Mouse (Mus musculus) hindbrain, embryonic 12.5 days (tissue): ENCODE measurements at regions not wholly inside any gene's neighbourhood (a gene's known extent, or its start where the extent isn't known, plus 50 kb on each side); places are given as distances from the start of the nearest gene placed in this dataset.

Source experiments
- ATAC-seq: fragments of 200-750 bp; cut with Nextera tagmentation; 2 replicates; pipeline ENCODE4 v1.8.0; 2017; ENCODE audit warnings: moderate TSS enrichment; ENCODE audit not compliant: low FRiP score
- H3K27ac ChIP-seq: fragments of 300-500 bp; sonication (generic); 2 replicates; pipeline ENCODE4 v1.5.1; 2016; ENCODE audit warnings: mild to moderate bottlenecking
- H3K27me3 ChIP-seq: fragments of 300-500 bp; sonication (generic); 2 replicates; pipeline ENCODE4 v1.6.1; 2016; ENCODE audit warnings: mild to moderate bottlenecking
- H3K36me3 ChIP-seq: fragments of 300-500 bp; sonication (generic); 2 replicates; pipeline ENCODE4 v1.6.1; 2016; ENCODE audit warnings: mild to moderate bottlenecking
- H3K4me1 ChIP-seq: fragments of 300-500 bp; sonication (generic); 2 replicates; pipeline ENCODE4 v1.6.1; 2016
- H3K4me2 ChIP-seq: fragments of 300-500 bp; sonication (generic); replicated peaks from 2 replicates; pipeline ENCODE4 v1.6.1; 2016; ENCODE audit warnings: mild to moderate bottlenecking
- H3K4me3 ChIP-seq: fragments of 300-500 bp; sonication (generic); 2 replicates; pipeline ENCODE4 v1.5.1; 2016; ENCODE audit warnings: mild to moderate bottlenecking
- H3K9ac ChIP-seq: fragments of 300-500 bp; sonication (generic); 2 replicates; pipeline ENCODE4 v1.6.1; 2016; ENCODE audit warnings: mild to moderate bottlenecking, moderate library complexity
- H3K9me3 ChIP-seq: fragments of 300-500 bp; sonication (generic); replicated peaks from 2 replicates; pipeline ENCODE4 v1.6.1; 2016; ENCODE audit warnings: mild to moderate bottlenecking
- WGBS: fragments of 180-500 bp; shearing (Covaris S2); methylation state at CpG from one replicate; pipeline ENCODE4 v1.1.7; 2016; 5-methylcytosine and 5-hydroxymethylcytosine counted together

- H3K4me2 ChIP-seq = no peak overlapping the region
- no peaks in the 10 kb centered on the region for H3K27me3 ChIP-seq
- no peaks in the 10 kb centered on the region for H3K4me1 ChIP-seq
- 92% methylated on average over 4 of the region's 4 CpGs for WGBS
- no peak overlapping the region for H3K9ac ChIP-seq
- no peak for ATAC-seq
- no peaks in the 10 kb centered on the region for H3K9me3 ChIP-seq
- no peak overlapping the region for H3K27ac ChIP-seq
- no peak overlapping the region for H3K4me3 ChIP-seq
- no peaks in the 10 kb centered on the region for H3K36me3 ChIP-seq
These were observed 106.7 kb upstream of the Rgs1 start for GRCm38 (mm10) chr1:144355560-144356310.

GRCm38 (mm10) chr1:144355041-144355440 is 106.0 kb upstream of the Rgs1 start:
- Histone ChIP-seq H3K9me3 (no peaks in the 10 kb centered on the region), H3K4me1 (no peaks in the 10 kb centered on the region), H3K4me2 (no peak overlapping the region), H3K27me3 (no peaks in the 10 kb centered on the region), H3K36me3 (no peaks in the 10 kb centered on the region), H3K9ac (no peak overlapping the region), H3K27ac (no peak overlapping the region), H3K4me3 (no peak overlapping the region)
- 86% methylated on average over 3 of the region's 3 CpGs for WGBS
- ATAC-seq = no peak

GRCm38 (mm10) chr1:144353320-144353719 is 104.3 kb upstream of the Rgs1 start:
- H3K27ac ChIP-seq = no peak overlapping the region
- H3K4me2 ChIP-seq = no peak overlapping the region
- H3K4me3 ChIP-seq = no peak overlapping the region
- no peak overlapping the region for H3K9ac ChIP-seq
- H3K27me3 ChIP-seq = no peaks in the 10 kb centered on the region
- H3K9me3 ChIP-seq = no peaks in the 10 kb centered on the region
- H3K36me3 ChIP-seq = no peaks in the 10 kb centered on the region
- no peaks in the 10 kb centered on the region for H3K4me1 ChIP-seq
- ATAC-seq = no peak

GRCm38 (mm10) chr1:144343820-144344219 is 94.8 kb upstream of the Rgs1 start:
- H3K4me3 ChIP-seq = no peak overlapping the region
- H3K9ac ChIP-seq = no peak overlapping the region
- no peak overlapping the region for H3K4me2 ChIP-seq
- no peaks in the 10 kb centered on the region for H3K36me3 ChIP-seq
- no peak for ATAC-seq
- no peaks in the 10 kb centered on the region for H3K27me3 ChIP-seq
- 100% methylated on average over 1 of the region's 1 CpGs for WGBS
- H3K9me3 ChIP-seq = no peaks in the 10 kb centered on the region
- H3K4me1 ChIP-seq = no peaks in the 10 kb centered on the region
- no peak overlapping the region for H3K27ac ChIP-seq

GRCm38 (mm10) chr1:144343299-144343698 is 94.3 kb upstream of the Rgs1 start:
- Histone ChIP-seq H3K4me3 (no peak overlapping the region), H3K27ac (no peak overlapping the region), H3K27me3 (no peaks in the 10 kb centered on the region), H3K36me3 (no peaks in the 10 kb centered on the region), H3K4me1 (no peaks in the 10 kb centered on the region), H3K9me3 (no peaks in the 10 kb centered on the region), H3K4me2 (no peak overlapping the region), H3K9ac (no peak overlapping the region)
- no peak for ATAC-seq
- WGBS = 79% methylated on average over 5 of the region's 5 CpGs

GRCm38 (mm10) chr1:144337572-144337971 is 88.5 kb upstream of the Rgs1 start:
- WGBS = 87% methylated on average over 2 of the region's 2 CpGs
- H3K4me1 ChIP-seq = no peaks in the 10 kb centered on the region
- no peak overlapping the region for H3K4me3 ChIP-seq
- H3K36me3 ChIP-seq = no peaks in the 10 kb centered on the region
- H3K4me2 ChIP-seq = no peak overlapping the region
- H3K27me3 ChIP-seq = no peaks in the 10 kb centered on the region
- H3K27ac ChIP-seq = no peak overlapping the region
- no peak overlapping the region for H3K9ac ChIP-seq
- H3K9me3 ChIP-seq = no peaks in the 10 kb centered on the region
- ATAC-seq = no peak

GRCm38 (mm10) chr1:144330365-144331050 is 81.5 kb upstream of the Rgs1 start:
- WGBS = 84% methylated on average over 8 of the region's 8 CpGs
- no peak for ATAC-seq
- H3K9me3 ChIP-seq = no peaks in the 10 kb centered on the region
- no peaks in the 10 kb centered on the region for H3K36me3 ChIP-seq
- no peaks in the 10 kb centered on the region for H3K27me3 ChIP-seq
- no peak overlapping the region for H3K27ac ChIP-seq
- H3K4me1 ChIP-seq = no peaks in the 10 kb centered on the region
- H3K9ac ChIP-seq = no peak overlapping the region
- no peak overlapping the region for H3K4me2 ChIP-seq
- no peak overlapping the region for H3K4me3 ChIP-seq

GRCm38 (mm10) chr1:144319406-144319805 is 70.4 kb upstream of the Rgs1 start:
- no peaks in the 10 kb centered on the region for H3K4me1 ChIP-seq
- H3K9me3 ChIP-seq = no peaks in the 10 kb centered on the region
- H3K27me3 ChIP-seq = no peaks in the 10 kb centered on the region
- H3K27ac ChIP-seq = no peak overlapping the region
- 86% methylated on average over 6 of the region's 6 CpGs for WGBS
- H3K4me2 ChIP-seq = no peak overlapping the region
- ATAC-seq = no peak
- no peak overlapping the region for H3K9ac ChIP-seq
- no peak overlapping the region for H3K4me3 ChIP-seq
- H3K36me3 ChIP-seq = no peaks in the 10 kb centered on the region

GRCm38 (mm10) chr1:144318289-144318688 is 69.2 kb upstream of the Rgs1 start:
- no peak overlapping the region for H3K4me3 ChIP-seq
- no peak overlapping the region for H3K27ac ChIP-seq
- H3K9ac ChIP-seq = no peak overlapping the region
- WGBS = 87% methylated on average over 1 of the region's 1 CpGs
- ATAC-seq = no peak
- no peaks in the 10 kb centered on the region for H3K9me3 ChIP-seq
- no peaks in the 10 kb centered on the region for H3K4me1 ChIP-seq
- no peak overlapping the region for H3K4me2 ChIP-seq
- no peaks in the 10 kb centered on the region for H3K27me3 ChIP-seq
- no peaks in the 10 kb centered on the region for H3K36me3 ChIP-seq

- H3K9me3 ChIP-seq = no peaks in the 10 kb centered on the region
- 90% methylated on average over 3 of the region's 3 CpGs for WGBS
These were observed 68.5 kb upstream of the Rgs1 start for GRCm38 (mm10) chr1:144317560-144317959.

GRCm38 (mm10) chr1:144316251-144316650 is 67.2 kb upstream of the Rgs1 start:
- H3K4me1 ChIP-seq = no peaks in the 10 kb centered on the region
- H3K4me3 ChIP-seq = no peak overlapping the region
- no peak overlapping the region for H3K27ac ChIP-seq
- no peaks in the 10 kb centered on the region for H3K9me3 ChIP-seq
- H3K27me3 ChIP-seq = no peaks in the 10 kb centered on the region
- 89% methylated on average over 2 of the region's 2 CpGs for WGBS
- ATAC-seq = no peak
- no peaks in the 10 kb centered on the region for H3K36me3 ChIP-seq
- no peak overlapping the region for H3K4me2 ChIP-seq
- H3K9ac ChIP-seq = no peak overlapping the region

More at GRCm38 (mm10) chr1:144317560-144317959, 68.5 kb upstream of the Rgs1 start:
- no peak for ATAC-seq
- no peak overlapping the region for H3K9ac ChIP-seq
- no peaks in the 10 kb centered on the region for H3K27me3 ChIP-seq
- H3K36me3 ChIP-seq = no peaks in the 10 kb centered on the region
- H3K4me3 ChIP-seq = no peak overlapping the region
- H3K4me1 ChIP-seq = no peaks in the 10 kb centered on the region
- no peak overlapping the region for H3K27ac ChIP-seq
- no peak overlapping the region for H3K4me2 ChIP-seq

GRCm38 (mm10) chr1:144314382-144314781 is 65.3 kb upstream of the Rgs1 start:
- Histone ChIP-seq H3K27ac (no peak overlapping the region), H3K4me3 (no peak overlapping the region), H3K27me3 (no peaks in the 10 kb centered on the region), H3K4me1 (no peaks in the 10 kb centered on the region), H3K9me3 (no peaks in the 10 kb centered on the region), H3K36me3 (no peaks in the 10 kb centered on the region), H3K9ac (no peak overlapping the region), H3K4me2 (no peak overlapping the region)
- no peak for ATAC-seq
- whole genome bisulfite sequencing = 78% methylated on average over 2 of the region's 2 CpGs

- H3K27ac ChIP-seq = no peak overlapping the region
- H3K9ac ChIP-seq = no peak overlapping the region
- WGBS = 91% methylated on average over 1 of the region's 1 CpGs
- H3K4me2 ChIP-seq = no peak overlapping the region
- no peaks in the 10 kb centered on the region for H3K9me3 ChIP-seq
- no peak for ATAC-seq
- H3K36me3 ChIP-seq = no peaks in the 10 kb centered on the region
- no peak overlapping the region for H3K4me3 ChIP-seq
- H3K4me1 ChIP-seq = no peaks in the 10 kb centered on the region
- no peaks in the 10 kb centered on the region for H3K27me3 ChIP-seq
These were observed 64.3 kb upstream of the Rgs1 start for GRCm38 (mm10) chr1:144313318-144313717.
